Mouse (Mus musculus): Measurements from ENCODE around the gene Hipk2.

The Hipk2 gene

DNA sequence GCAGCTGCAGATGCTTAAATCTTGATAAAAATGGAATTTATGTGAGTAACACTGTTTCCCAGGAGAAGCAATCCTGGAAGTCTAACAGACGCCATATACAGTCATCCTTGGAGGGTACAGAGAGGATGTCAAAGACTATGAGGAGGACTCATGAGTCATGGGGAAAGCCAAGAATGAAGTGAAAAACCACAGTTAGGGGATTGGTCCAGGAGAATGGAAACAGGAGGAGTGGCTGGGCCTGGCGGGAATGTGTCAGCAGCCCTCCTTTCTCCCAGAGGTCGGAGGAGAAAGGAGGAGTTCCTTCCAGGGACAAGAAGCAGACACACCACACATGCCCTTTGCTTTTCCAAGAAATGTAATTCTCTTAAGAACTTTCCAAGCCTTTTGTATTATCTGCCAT, 46.5 kb downstream of the Hipk2 start:
- no peak for DNase-seq (ENCODE audit: low spot score)

DNA sequence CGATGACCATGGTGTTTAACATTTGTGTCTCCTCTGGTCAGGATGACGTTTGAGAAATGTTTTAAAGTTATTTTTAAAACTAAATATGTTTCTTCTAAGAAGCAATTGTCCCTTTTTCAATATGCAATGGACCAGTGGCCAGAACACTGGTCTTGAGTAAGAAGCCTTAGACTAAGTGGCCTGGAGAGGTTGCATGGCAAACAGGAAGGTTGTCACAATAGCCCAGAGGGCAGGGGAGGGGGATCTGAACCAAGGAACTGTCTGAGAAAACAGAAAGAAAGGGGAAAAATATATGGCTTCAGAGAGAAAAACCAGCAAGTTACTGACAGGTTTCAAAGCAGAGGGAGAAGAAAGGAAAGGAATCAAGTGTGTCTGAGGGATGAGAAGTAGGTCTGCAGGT, 47.8 kb downstream of the Hipk2 start:
- DNase-seq (ENCODE audit: low spot score): no peak

DNA sequence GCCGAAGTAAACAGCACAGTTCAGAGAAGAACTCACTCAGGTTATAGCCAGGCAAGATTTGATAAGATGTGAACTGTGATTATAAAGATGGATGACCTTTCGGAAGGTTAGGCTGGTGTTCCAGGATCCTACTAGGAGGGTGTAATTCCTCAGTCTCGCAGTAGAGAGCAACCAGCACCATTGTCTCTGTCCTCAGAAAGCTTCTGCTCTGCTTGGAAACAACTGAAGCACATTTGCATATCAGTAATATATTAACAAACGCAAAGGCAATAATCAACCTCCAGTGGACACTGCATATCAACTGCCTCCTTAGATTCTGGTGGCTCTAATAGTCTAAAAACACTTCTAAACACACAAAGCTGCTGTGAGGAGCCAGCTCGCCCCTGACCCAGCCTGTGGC, 48.5 kb downstream of the Hipk2 start:
- no peak for DNase-seq (ENCODE audit: low spot score)

DNA sequence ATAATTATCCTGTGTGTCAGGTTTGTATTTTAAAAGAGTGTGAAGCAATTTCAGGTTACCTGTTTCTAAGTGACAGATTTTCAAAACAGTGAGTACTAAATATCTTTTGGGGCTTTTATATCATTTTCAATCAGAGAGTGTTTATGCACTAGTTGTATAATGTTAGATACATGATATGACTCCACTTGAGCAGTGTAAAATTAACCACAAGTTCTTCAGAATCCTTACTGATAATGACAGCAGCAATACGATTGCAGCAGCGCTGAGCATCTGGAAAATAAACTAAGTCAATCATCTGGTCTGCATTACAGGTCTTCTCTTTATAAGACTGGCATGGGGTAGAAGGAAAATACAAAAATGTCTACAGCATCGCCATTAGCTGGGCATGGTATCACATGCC, 49.1 kb downstream of the Hipk2 start:
- DNase-seq (ENCODE audit: low spot score): no peak

DNA sequence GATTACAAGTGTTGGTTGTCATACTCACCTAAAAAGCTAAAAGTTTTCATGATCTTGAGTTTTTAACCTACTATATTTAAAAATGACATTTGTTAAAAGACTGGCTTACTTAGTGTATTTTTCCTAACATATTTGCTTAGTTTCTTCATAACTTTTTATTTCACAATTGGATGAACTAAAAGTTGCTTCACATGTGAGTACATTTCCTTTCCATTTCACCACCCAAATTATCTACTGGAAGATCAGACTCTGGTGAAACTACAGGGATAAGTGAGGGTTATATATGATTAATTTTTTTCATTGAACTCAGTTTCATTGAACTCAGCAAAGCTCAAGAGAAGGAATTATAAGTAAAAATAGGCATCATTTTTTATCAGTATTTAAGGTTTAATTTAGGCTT, 50.1 kb downstream of the Hipk2 start:
- DNase-seq (ENCODE audit: low spot score): no peak

DNA sequence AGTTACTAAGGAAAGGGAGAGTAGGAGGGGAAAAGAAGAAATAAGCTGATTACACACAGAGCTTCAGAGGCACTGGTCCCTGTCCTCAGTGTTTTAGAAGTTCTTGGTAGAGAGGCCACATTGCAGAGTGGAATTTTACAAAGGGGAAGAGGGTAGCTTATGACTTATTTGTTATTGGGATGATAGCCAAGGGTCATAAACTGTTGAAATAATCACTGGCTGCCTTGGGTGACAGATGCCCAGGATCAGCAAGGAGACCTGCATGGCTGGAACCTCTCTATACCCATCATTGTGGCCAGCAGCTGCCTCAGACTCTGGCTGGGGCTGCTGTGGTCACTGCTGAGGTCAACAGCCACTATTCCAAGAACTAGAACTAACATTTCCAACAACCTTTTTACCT, 52.1 kb downstream of the Hipk2 start:
- DNase-seq (ENCODE audit: low spot score): peak; percentile 57

DNA sequence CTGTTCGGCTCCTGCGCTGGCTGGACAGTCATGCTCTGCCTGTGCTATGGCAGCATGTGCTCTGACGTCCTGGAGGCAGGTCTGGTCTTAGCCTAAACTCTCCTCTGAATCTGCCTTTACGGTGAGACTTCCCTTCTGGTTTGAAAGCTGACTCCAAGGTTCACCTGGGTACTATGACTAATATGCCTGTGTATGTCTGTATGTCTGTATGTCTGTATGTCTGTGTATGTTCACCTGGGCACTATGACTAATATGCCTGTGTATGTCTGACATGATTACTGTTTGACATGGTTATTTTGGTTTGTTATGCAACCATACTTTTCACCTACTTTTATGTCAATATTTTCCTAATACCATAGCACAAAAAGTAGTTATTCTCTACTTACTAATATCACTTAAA, 52.8 kb downstream of the Hipk2 start:
- DNase-seq (ENCODE audit: low spot score): no peak

DNA sequence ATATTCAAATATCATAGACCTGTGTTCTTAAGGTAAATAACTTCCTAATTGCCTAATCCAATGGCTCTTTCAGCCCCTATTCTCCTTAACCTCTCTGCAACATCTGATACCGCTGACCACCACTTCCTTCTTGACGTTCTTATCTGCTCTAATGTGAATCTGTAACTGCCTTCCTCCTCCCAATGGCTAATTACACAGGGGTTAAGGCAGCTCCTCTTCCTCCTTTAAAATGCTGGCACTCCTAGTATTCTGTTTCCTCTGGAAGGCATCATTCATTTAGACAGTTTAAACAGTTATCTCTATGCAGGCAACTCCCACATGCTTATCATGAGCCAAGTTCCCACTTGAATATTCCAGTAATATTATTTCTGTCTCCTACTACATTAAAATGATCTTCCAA, 54.3 kb downstream of the Hipk2 start:
- DNase-seq (ENCODE audit: low spot score): peak; percentile 26

DNA sequence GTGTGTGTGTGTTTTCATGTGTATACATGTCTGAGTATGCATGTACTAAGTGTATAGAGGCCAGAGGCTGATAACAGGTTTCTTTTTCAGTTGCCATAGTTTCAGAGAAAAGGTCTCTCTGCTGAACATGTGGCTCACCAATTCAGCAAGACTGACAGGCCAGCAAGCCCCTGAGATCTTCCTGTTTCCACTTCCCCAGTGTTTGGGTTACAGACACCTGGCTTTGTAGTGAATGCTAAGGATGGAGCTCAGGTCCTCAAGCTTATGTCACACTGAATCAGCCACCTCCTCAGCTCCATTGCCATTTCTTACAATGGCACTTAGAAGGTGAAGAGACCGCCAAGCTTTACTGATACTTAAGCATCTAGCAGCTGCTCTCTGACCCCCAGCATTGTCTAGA, 55.1 kb downstream of the Hipk2 start:
- no peak for DNase-seq (ENCODE audit: low spot score)

DNA sequence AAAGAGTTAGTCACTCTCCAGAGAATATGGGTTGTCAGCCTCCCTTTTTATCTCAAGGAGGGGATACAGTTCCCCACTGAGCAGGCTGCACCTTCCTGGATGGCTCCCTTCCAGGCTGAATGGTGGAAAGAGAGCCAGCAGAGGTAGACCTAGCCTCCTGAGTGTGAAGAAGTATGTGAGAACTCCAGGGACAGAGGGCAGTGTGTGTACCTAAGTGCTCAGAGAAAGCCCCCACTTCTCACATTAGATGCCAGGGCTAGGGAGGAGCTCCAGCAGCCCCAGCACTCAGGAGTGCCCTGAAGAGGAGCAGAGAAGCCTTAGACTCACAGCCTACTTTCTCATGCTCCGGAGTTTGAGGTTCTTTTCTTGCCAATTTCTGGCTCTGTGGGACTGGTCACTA, 59.7 kb downstream of the Hipk2 start:
- DNase-seq (ENCODE audit: low spot score): peak; percentile 39

DNA sequence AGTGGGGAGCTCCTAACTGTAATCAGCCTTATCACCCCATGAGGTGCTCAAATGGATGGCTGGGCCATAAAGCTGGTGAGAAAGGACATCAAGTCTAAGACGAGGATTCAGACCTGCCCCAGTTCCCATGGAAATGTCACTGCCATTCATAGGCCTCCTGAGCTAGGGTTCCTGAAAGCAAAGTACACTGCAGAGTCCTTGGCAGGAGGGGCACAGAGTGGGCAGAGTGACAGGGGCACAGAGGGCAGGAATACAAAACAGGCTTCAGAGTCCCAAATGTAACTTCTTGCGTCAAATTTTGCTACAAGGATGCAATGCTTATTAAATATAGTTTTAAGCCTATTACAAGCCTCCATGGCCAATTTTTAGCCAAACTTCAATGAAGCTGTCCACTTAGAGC, 60.4 kb downstream of the Hipk2 start:
- no peak for DNase-seq (ENCODE audit: low spot score)

DNA sequence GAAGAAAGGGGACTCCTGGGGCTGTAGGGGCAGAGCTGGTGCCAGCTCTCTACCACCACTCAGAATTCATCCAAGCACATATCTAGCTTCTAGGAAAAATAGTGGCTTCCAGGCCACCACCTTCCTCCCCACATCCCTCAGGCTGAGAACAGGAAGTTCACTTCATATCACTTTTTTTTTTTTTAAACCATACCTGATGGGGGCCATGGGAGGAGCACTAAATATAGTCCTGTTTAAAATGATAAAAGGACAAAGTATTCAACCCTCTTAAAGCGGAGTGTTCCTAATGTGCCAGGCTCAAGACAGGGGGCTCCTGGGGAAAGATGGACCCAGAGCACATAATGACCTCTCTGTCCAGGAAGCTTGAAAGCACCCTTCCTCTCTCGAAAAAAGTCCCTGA, 61.3 kb downstream of the Hipk2 start:
- no peak for DNase-seq (ENCODE audit: low spot score)

DNA sequence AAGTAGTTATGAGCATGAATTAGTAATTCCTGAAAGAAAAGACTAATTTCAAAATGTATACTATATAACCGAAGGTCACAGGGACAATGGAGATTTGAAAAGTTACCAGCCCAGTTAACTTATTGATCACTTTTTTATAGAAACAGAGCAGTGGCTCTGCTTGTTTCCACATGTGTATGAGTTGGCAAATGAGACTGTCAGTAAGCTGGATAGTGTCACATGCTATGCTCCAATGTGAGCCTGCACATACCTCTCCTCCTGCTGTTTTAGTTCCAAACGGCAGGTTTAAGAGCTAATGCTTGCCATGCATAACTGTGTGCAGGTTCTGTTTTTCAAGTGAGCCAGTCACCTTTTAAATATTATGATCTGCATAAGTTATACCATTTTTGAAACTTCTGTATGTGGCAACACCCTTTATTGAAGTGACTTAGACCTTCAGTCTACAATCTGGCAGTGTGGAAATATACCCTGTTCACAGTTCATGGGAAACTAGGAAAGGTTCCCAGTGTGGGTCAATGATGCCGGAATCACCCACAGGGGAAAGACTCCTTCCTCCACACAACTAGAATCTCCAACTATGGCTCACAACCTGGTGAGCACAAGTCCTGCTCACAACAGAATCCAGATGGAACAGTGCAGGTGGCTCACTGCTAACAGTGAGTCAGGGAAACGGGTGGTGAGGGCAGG, 64.4 kb downstream of the Hipk2 start:
- DNase-seq (ENCODE audit: low spot score): no peak

DNA sequence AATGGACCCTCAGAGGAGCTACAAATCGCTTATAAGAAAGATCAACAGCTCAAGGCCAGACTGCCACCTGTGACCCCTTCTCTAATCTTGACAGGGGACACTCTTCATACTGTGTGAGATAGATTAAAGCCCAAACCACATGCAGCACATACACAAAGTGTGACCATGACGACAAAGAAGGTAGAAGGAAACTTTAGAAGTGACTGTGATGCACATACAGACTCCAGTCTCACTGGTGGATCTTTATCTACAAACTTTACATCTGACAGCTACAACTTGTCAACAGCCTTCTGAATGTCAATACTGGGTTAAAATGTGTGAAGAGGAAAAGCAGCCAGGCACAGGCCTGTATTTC, 65.9 kb downstream of the Hipk2 start:
- no peak for DNase-seq (ENCODE audit: low spot score)

DNA sequence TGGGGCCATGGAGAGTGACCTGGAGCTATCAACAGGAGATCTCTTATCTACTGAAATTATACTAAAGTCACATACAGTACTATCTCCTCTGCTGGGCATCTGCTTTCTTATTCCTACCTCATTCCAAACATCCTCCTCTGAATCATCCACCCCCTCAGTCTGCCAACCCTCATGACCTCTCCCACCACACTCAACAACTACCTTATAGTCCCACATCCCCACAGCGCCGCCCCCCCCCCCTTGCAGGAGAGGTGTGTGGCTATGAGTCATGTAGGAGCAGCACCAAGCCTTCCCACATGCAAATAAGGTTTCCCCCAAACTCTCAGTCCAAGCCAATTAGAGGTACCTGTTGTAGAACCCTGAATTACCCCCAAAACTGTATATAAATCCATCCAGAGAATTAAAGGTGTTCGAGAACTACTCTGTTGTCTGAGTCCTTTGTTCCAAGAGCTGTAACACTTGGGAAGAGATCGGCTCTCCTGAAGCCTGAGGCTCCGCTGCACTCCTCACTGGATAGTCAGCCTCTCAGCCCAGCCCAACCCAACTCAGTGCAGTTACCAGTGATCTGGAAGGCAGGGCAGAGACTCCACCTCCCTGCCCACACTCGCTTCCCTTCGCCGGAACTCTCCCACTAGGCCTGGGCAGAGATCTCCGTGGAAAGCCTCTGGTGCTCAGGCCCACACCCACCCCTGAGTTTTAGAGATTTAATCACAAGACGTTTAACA, 66.4 kb downstream of the Hipk2 start:
- DNase-seq (ENCODE audit: low spot score): peak; percentile 62

DNA sequence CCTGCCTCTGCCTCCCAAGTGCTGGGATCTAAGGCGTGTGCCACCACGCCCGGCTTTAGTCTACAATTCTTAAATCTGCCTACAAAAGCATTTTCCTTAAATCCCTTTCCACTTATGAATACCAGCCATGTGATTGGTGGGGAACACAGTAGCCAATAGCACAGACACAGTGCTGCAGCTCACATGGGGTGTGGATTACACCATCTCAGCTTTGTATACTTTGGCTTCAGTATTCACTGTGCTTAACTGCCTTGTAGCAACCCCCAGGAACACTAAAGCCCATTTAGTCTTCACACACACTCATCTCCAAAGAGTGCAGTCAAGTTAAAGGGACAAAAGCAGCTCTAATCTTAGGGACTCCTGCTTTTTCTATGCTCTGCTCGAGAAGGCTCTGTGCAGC, 67.6 kb downstream of the Hipk2 start:
- DNase-seq (ENCODE audit: low spot score): no peak

DNA sequence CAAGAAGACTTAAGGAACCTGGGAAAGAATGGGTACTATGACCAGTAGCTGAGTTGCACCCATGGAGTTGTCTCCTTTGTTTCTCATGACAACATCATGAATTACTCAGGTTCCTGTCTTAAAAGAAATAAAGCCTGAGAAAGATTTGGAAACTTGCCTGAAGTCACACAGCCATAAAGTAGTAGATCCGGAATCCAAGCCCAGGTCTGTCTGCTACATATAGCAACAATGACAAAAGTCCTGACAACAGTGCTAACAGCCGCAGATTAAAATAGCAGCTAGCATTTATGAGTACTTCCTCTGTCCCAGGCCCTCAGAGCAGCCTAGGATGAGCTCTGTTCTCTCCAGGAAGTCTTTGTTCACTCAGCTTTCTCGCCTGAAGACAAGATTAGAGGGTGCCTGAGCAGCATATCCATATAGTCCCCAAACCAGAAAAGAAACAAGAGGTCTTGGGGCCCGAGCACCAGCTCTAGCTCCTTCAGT, 69.0 kb downstream of the Hipk2 start:
- no peak for DNase-seq (ENCODE audit: low spot score)

DNA sequence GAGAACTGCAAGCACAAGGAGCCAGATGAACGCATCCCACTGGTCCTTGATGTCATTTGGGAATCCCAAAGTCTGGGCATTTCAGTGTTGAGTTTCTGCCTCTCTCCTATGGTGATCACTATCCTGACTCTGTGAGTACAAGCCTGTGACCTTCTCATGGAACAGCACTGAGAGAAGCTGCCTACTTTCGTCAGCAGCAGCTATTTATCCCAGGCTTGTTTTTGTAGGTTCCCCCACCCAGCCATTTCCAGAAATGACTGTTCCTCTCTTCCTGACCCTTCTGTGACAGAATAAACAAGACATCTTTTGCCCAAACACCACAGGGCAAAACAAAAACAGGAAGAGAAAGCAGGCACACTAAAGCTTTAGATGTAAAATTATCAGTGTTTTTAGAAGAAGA, 70.4 kb downstream of the Hipk2 start:
- DNase-seq (ENCODE audit: low spot score): peak; percentile 47

DNA sequence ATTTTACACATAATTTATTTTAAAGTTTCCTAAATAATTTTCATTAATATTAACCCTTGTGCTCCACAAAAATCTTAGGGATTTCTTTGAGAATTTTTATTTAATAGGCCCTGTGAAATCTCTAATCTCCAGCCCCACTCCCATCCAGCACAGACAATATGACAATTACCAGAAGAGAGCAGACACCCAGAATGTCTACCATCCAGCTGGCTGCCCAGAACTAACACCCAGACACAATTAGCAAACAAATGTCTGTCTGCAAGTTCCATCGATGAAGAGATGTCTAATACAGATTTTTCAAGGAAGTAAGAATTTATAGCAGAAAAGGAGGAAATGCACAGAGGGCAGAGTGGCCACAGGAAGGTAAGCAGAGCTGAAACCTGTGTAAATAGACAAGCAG, 74.7 kb downstream of the Hipk2 start:
- no peak for DNase-seq (ENCODE audit: low spot score)

DNA sequence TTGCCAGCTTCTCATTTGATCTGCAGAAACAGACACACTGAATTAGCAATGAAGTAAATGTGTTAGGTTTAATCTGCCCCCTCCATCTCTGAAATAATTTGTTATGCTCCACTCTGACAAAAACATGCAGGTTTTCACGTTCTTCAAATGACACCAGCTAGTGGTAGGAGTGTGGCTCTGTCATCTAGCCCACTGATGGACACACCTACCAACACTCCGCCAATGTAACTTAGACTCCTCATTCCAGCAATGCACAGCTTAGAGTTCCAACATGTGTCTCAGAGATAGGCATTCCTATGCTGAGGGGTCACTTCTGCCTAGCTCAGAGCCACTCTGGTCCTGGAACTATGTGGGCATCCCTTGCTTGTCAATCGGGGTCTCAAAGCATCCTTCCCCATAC, 78.4 kb downstream of the Hipk2 start:
- DNase-seq (ENCODE audit: low spot score): no peak

DNA sequence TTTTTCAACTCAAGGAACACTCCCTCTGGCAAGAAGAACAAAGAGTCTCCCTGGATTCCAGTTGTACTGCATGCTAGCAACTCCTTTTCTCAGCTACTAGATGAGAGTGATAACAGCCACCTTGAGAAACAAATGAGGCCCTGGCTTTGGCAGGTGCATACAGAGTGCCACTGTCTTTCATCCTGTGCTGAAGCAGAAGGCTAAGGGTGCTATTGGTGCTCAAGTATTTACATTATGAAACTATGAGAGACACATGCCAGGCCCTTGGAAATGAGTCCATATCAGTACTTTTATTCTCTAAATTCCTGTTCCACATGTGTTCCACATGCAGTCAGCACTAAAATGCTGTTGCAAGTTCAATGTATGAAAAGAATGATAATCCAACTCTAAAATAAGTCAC, 79.0 kb downstream of the Hipk2 start:
- no peak for DNase-seq (ENCODE audit: low spot score)

DNA sequence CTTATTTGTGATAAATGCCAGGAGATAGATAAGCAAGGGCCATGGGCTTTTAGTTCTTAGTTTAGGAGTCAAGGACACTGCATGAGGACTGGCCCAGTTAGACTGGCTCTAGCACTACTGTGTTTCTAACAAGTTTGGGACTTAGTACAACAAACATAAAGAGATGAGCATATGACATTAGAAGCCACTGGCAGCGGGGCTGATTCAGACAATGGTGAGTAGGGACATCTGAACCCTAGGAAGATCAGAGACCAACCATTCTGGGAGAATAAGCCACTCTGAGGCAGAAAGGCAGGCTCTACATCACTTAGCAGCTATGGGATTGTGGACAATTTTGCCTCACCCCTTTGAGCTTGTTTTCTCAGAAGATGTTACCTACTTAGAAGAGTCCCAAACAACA, 79.6 kb downstream of the Hipk2 start:
- DNase-seq (ENCODE audit: low spot score): no peak

DNA sequence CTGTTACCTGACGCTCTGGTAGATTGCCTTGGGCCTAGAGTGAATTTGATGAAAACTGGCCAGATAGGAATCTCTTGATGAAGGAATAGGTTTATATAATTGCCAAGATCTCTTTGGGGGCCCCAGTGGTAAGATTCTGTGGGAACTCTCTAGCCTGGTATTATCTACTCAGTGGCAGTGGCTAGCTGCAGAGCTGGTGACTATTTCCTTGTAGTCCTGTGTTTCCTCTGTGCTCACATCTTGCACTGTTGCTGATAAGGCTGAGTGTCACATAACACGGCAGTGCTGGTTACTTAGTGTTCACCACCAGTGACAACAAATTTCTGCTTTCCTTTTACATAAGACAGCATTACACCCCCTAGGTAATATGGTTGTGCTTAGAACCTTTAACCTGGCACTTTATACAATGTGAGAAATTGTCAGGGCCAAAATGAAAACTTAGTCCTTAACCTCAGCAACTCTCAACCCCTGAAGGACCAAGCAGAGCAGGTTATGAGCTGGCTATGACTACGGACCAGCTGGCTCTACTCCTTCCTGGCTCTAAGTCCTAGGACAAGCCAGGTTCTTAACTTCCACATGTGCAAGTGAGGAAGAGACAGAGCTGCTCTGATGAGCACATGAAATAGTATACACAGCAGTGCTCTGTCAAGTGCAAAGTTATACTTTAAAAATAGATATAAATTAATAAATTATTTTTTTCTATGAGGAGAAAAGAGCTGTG, 80.7 kb downstream of the Hipk2 start:
- DNase-seq (ENCODE audit: low spot score): no peak

Data from lung, postnatal 25 days (tissue).